Mouse (Mus musculus) heart, postnatal 0 days (tissue): ENCODE results near the gene Krtap22-2. TPM values are rescaled to one million over a fixed set of nuclear protein-coding genes. Genes with fewer than 3 reads are reported as not detected.

Experiments used
- ATAC-seq: fragments of 200-750 bp; cut with Nextera tagmentation; 2 replicates; pipeline ENCODE4 v1.8.0; 2017; ENCODE audit warnings: low read depth, moderate number of reproducible peaks, moderate library complexity; ENCODE audit not compliant: insufficient read depth
- DNase-seq: peaks from one replicate; pipeline ENCODE4 v3.0.0-alpha.2; 2016; ENCODE audit warnings: low spot score
- H3K27ac ChIP-seq: fragments of 300-500 bp; sonication (generic); 2 replicates; pipeline ENCODE4 v1.5.1; 2014; ENCODE audit warnings: low read depth, mild to moderate bottlenecking
- H3K27me3 ChIP-seq: fragments of 300-500 bp; sonication (generic); 2 replicates; pipeline ENCODE4 v1.6.1; 2014; ENCODE audit warnings: low read length, mixed read lengths; ENCODE audit not compliant: control insufficient read depth, insufficient read depth
- H3K36me3 ChIP-seq: fragments of 300-500 bp; sonication (generic); replicated peaks from 2 replicates; pipeline ENCODE4 v1.6.1; 2014; ENCODE audit warnings: low read length, mixed read lengths; ENCODE audit not compliant: control insufficient read depth, insufficient read depth
- H3K4me1 ChIP-seq: fragments of 300-500 bp; sonication (generic); 2 replicates; pipeline ENCODE4 v1.6.1; 2014; ENCODE audit warnings: antibody characterized with exemption; ENCODE audit not compliant: control insufficient read depth, insufficient read depth
- H3K4me2 ChIP-seq: fragments of 300-500 bp; sonication (generic); 2 replicates; pipeline ENCODE4 v1.6.1; 2014; ENCODE audit warnings: low read depth, mild to moderate bottlenecking, low read length, moderate library complexity
- H3K4me3 ChIP-seq: fragments of 300-500 bp; sonication (generic); 2 replicates; pipeline ENCODE4 v1.5.1; 2014; ENCODE audit warnings: low read depth, low read length
- H3K9ac ChIP-seq: fragments of 300-500 bp; sonication (generic); replicated peaks from 2 replicates; pipeline ENCODE4 v1.6.1; 2014; ENCODE audit warnings: low read depth, low read length, mixed read lengths
- H3K9me3 ChIP-seq: fragments of 300-500 bp; sonication (generic); replicated peaks from 2 replicates; pipeline ENCODE4 v1.6.1; 2016; ENCODE audit warnings: low read length; ENCODE audit not compliant: control insufficient read depth
- CTCF ChIP-seq: IDR thresholded peaks from 2 replicates; pipeline ENCODE4 v1.5.1; 2016; ENCODE audit warnings: antibody characterized with exemption, control low read depth, low read depth
- EP300 ChIP-seq: IDR thresholded peaks from 2 replicates; pipeline ENCODE4 v1.6.1; 2016; ENCODE audit warnings: antibody characterized with exemption, low read depth
- WGBS: fragments of 180-500 bp; shearing (Covaris S2); extraction: QIAGEN DNeasy Blood & Tissue Kit; methylation state at CpG from one replicate; pipeline ENCODE4 v1.1.7; 2014; 5-methylcytosine and 5-hydroxymethylcytosine counted together
- polyA plus RNA-seq: library from polyadenylated mRNA; unstranded; fragments of >200 nt; fragmentation: Nextera tagmentation; extraction: Ambion mirVana; gene quantifications from 2 replicates; pipeline ENCODE4 v1.2.1, GENCODE M21; 2015
- total RNA-seq: library from RNA; depleted of rRNA; stranded (reverse); fragments of >200 nt; gene quantifications from 2 replicates; pipeline ENCODE4 v1.2.3, GENCODE M21; 2014; ENCODE audit warnings: low replicate concordance; rRNA removed

Krtap22-2 gene
- total and polyA plus RNA-seq, 2 experiments from 2014 or later = not detected

GRCm38 (mm10) chr16:88962773-88963172, 47.8 kb downstream of the Krtap22-2 start, which contains the start of gene Krtap16-3:
Gene Krtap16-3, minus strand, starts transcription at chr16:88962873.
- 80% methylated on average over 7 of the region's 7 CpGs for WGBS
- Histone ChIP-seq H3K36me3 (no peaks in the 10 kb centered on the region), H3K9ac (no peak within 1 kb of the TSS), H3K27ac (no peak within 1 kb of the TSS), H3K4me2 (no peak within 1 kb of the TSS), H3K4me1 (no peaks in the 10 kb centered on the region), H3K4me3 (no peak within 1 kb of the TSS), H3K27me3 (no peaks in the 10 kb centered on the region), H3K9me3 (no peaks in the 10 kb centered on the region; the same call in 1 of the 2 replicates)
- no peak for TF ChIP-seq CTCF
- no peak for TF ChIP-seq EP300
- ATAC-seq (no peak), DNase-seq (no peak)

Other genes starting within 250 kb of the Krtap22-2 start
- not detected in 2 replicates for gene 2310057N15Rik, start 236.6 kb downstream of the Krtap22-2 start, total RNA-seq
- gene 2310057N15Rik, start 236.6 kb downstream of the Krtap22-2 start, polyA plus RNA-seq = not detected in 2 replicates
- gene Gm5965, start 232.9 kb downstream of the Krtap22-2 start, total RNA-seq = not detected in 2 replicates
- gene Gm5965, start 232.9 kb downstream of the Krtap22-2 start, polyA plus RNA-seq = not detected in 2 replicates
- not detected in 2 replicates for gene Gm20741, start 198.5 kb downstream of the Krtap22-2 start, total RNA-seq
- not detected in 2 replicates for gene Gm20741, start 198.5 kb downstream of the Krtap22-2 start, polyA plus RNA-seq
- not detected in 2 replicates for gene Krtap15, start 190.5 kb downstream of the Krtap22-2 start, total RNA-seq
- not detected in 2 replicates for gene Krtap15, start 190.5 kb downstream of the Krtap22-2 start, polyA plus RNA-seq
- not detected in 2 replicates for gene Krtap14, start 184.6 kb downstream of the Krtap22-2 start, total RNA-seq
- not detected in 2 replicates for gene Krtap14, start 184.6 kb downstream of the Krtap22-2 start, polyA plus RNA-seq
- gene Krtap19-1, start 141.3 kb downstream of the Krtap22-2 start, total RNA-seq = not detected in 2 replicates
- not detected in 2 replicates for gene Krtap19-1, start 141.3 kb downstream of the Krtap22-2 start, polyA plus RNA-seq
- gene Krtap19-2, start 136.5 kb downstream of the Krtap22-2 start, total RNA-seq = not detected in 2 replicates
- gene Krtap19-2, start 136.5 kb downstream of the Krtap22-2 start, polyA plus RNA-seq = not detected in 2 replicates
- gene Krtap19-3, start 132.7 kb downstream of the Krtap22-2 start, total RNA-seq = not detected in 2 replicates
- not detected in 2 replicates for gene Krtap19-3, start 132.7 kb downstream of the Krtap22-2 start, polyA plus RNA-seq
- not detected in 2 replicates for gene Krtap19-4, start 125.7 kb downstream of the Krtap22-2 start, total RNA-seq
- gene Krtap19-4, start 125.7 kb downstream of the Krtap22-2 start, polyA plus RNA-seq = not detected in 2 replicates
- not detected in 2 replicates for gene Krtap19-5, start 114.3 kb downstream of the Krtap22-2 start, total RNA-seq
- not detected in 2 replicates for gene Krtap19-5, start 114.3 kb downstream of the Krtap22-2 start, polyA plus RNA-seq
- not detected in 2 replicates for gene Krtap19-9b, start 78.5 kb downstream of the Krtap22-2 start, total RNA-seq
- gene Krtap19-9b, start 78.5 kb downstream of the Krtap22-2 start, polyA plus RNA-seq = not detected in 2 replicates
- not detected in 2 replicates for gene Krtap16-3, start 47.9 kb downstream of the Krtap22-2 start, total RNA-seq
- not detected in 2 replicates for gene Krtap16-3, start 47.9 kb downstream of the Krtap22-2 start, polyA plus RNA-seq
- not detected in 2 replicates for gene Gm10229, start 4.5 kb upstream of the Krtap22-2 start, total RNA-seq
- gene Gm10229, start 4.5 kb upstream of the Krtap22-2 start, polyA plus RNA-seq = not detected in 2 replicates
- not detected in 2 replicates for gene Krtap6-1, start 20.9 kb upstream of the Krtap22-2 start, total RNA-seq
- gene Krtap6-1, start 20.9 kb upstream of the Krtap22-2 start, polyA plus RNA-seq = not detected in 2 replicates
- not detected in 2 replicates for gene Gm10228, start 30.7 kb upstream of the Krtap22-2 start, total RNA-seq
- gene Gm10228, start 30.7 kb upstream of the Krtap22-2 start, polyA plus RNA-seq = not detected in 2 replicates
- not detected in 2 replicates for gene Krtap6-5, start 37.1 kb upstream of the Krtap22-2 start, total RNA-seq
- gene Krtap6-5, start 37.1 kb upstream of the Krtap22-2 start, polyA plus RNA-seq = not detected in 2 replicates
- not detected in 2 replicates for gene 1110025L11Rik, start 53.2 kb upstream of the Krtap22-2 start, total RNA-seq
- not detected in 2 replicates for gene 1110025L11Rik, start 53.2 kb upstream of the Krtap22-2 start, polyA plus RNA-seq
- gene Krtap6-3, start 73.3 kb upstream of the Krtap22-2 start, total RNA-seq = not detected in 2 replicates
- gene Krtap6-3, start 73.3 kb upstream of the Krtap22-2 start, polyA plus RNA-seq = not detected in 2 replicates
- gene Gm6358, start 130.1 kb upstream of the Krtap22-2 start, total RNA-seq = not detected in 2 replicates
- not detected in 2 replicates for gene Gm6358, start 130.1 kb upstream of the Krtap22-2 start, polyA plus RNA-seq
- not detected in 2 replicates for gene Gm10061, start 140.3 kb upstream of the Krtap22-2 start, total RNA-seq
- not detected in 2 replicates for gene Gm10061, start 140.3 kb upstream of the Krtap22-2 start, polyA plus RNA-seq
- gene Gm9789, start 147.2 kb upstream of the Krtap22-2 start, total RNA-seq = not detected in 2 replicates
- not detected in 2 replicates for gene Gm9789, start 147.2 kb upstream of the Krtap22-2 start, polyA plus RNA-seq
- not detected in 2 replicates for gene Gm7735, start 158.7 kb upstream of the Krtap22-2 start, total RNA-seq
- gene Gm7735, start 158.7 kb upstream of the Krtap22-2 start, polyA plus RNA-seq = not detected in 2 replicates
- gene 1110057P08Rik, start 164.0 kb upstream of the Krtap22-2 start, total RNA-seq = not detected in 2 replicates
- gene 1110057P08Rik, start 164.0 kb upstream of the Krtap22-2 start, polyA plus RNA-seq = not detected in 2 replicates
- gene Krtap20-2, start 195.1 kb upstream of the Krtap22-2 start, total RNA-seq = not detected in 2 replicates
- not detected in 2 replicates for gene Krtap20-2, start 195.1 kb upstream of the Krtap22-2 start, polyA plus RNA-seq